Mouse (Mus musculus): ENCODE measurements at regions not wholly inside any gene's neighbourhood (a gene's known extent, or its start where the extent isn't known, plus 50 kb on each side); places are given as distances from the start of the nearest gene placed in this dataset.

GRCm38 (mm10) chr16:9270671-9271070 lies 440.8 kb downstream of the 1810013L24Rik start:
- TF ChIP-seq CTCF (IDR thresholded peaks at IDR 0.05; ENCODE audit: borderline replicate concordance, insufficient read depth, low read depth, low read length) (no peak), POLR2A (IDR thresholded peaks at IDR 0.05; ENCODE audit: borderline replicate concordance, insufficient read depth, low read length) (no peak)
